Mouse (Mus musculus) spleen, adult 18-20 months (tissue): ENCODE results near the gene N4bp3.
"Not testable (repeated sequence)": the region's sequence is repeated elsewhere in the genome, so short reads cannot be mapped to it uniquely, and the experiment has no call there.

Experiments
- DNase-seq, 2 experiments: peaks; one replicate each; pipeline ENCODE4 v3.0.0; 2022; ENCODE audit warnings: mixed read lengths in 2 of 2

Gene N4bp3

GRCm38 (mm10) chr11:51652889-51653418 is 2.3 kb upstream of the N4bp3 start:
- DNase-seq: no peak

GRCm38 (mm10) chr11:51650261-51650660 is 381 bp downstream of the N4bp3 start:
- no peak for DNase-seq

GRCm38 (mm10) chr11:51649889-51650199 is 798 bp downstream of the N4bp3 start:
- DNase-seq: no peak

GRCm38 (mm10) chr11:51649111-51649888 is 1.3 kb downstream of the N4bp3 start:
- no peak for DNase-seq

GRCm38 (mm10) chr11:51648566-51648965 is 2.1 kb downstream of the N4bp3 start:
- DNase-seq: no peak

- DNase-seq: no peak
These were observed 3.6 kb downstream of the N4bp3 start for GRCm38 (mm10) chr11:51646751-51647667.

- DNase-seq: no peak
These were observed 4.4 kb downstream of the N4bp3 start for GRCm38 (mm10) chr11:51646245-51646644.

- DNase-seq: no peak
These were observed 5.3 kb downstream of the N4bp3 start for GRCm38 (mm10) chr11:51645293-51645692.

- peak; percentile 61 to 72 for DNase-seq
These were observed 6.4 kb downstream of the N4bp3 start for GRCm38 (mm10) chr11:51644217-51644616.

- DNase-seq: peak in 1 of 2 experiments; percentile 38
These were observed 6.9 kb downstream of the N4bp3 start for GRCm38 (mm10) chr11:51643761-51644160.

- no peak for DNase-seq
These were observed 7.4 kb downstream of the N4bp3 start for GRCm38 (mm10) chr11:51643202-51643601.

GRCm38 (mm10) chr11:51640748-51641147 is 9.9 kb downstream of the N4bp3 start:
- no peak for DNase-seq

GRCm38 (mm10) chr11:51638497-51638896 is 12.1 kb downstream of the N4bp3 start:
- no peak for DNase-seq

GRCm38 (mm10) chr11:51637971-51638414 is 12.6 kb downstream of the N4bp3 start:
- peak; percentile 65 to 71 for DNase-seq

- peak; percentile 53 to 55 for DNase-seq
These were observed 14.3 kb downstream of the N4bp3 start for GRCm38 (mm10) chr11:51636323-51636684.

- DNase-seq: peak; percentile 76 to 80
These were observed 14.9 kb downstream of the N4bp3 start, which contains the start of gene Rmnd5b for GRCm38 (mm10) chr11:51635525-51636322. Gene Rmnd5b (minus strand): TSS chr11:51635896.

GRCm38 (mm10) chr11:51635127-51635524 is 15.5 kb downstream of the N4bp3 start:
- no peak for DNase-seq

- DNase-seq: no peak
These were observed 16.9 kb downstream of the N4bp3 start for GRCm38 (mm10) chr11:51633721-51634120.

- DNase-seq: not testable (repeated sequence)
These were observed 17.4 kb downstream of the N4bp3 start for GRCm38 (mm10) chr11:51633200-51633599.

- DNase-seq: no peak
These were observed 18.4 kb downstream of the N4bp3 start for GRCm38 (mm10) chr11:51632130-51632753.

GRCm38 (mm10) chr11:51629651-51630314 is 20.9 kb downstream of the N4bp3 start:
- no peak for DNase-seq

GRCm38 (mm10) chr11:51627907-51628306 is 22.7 kb downstream of the N4bp3 start:
- DNase-seq: no peak
